Mouse (Mus musculus): ENCODE data around the gene Urb1. TPM values are rescaled to one million over a fixed set of nuclear protein-coding genes. Genes with fewer than 3 reads are reported as not detected.
A peak's percentile ranks its signal among the peaks of the same experiment; 100 is the strongest.

The Urb1 gene
- total and polyA plus RNA-seq, 3 experiments, result 21.1 to 34.5 (median 29.4) TPM

- no peak for DNase-seq (ENCODE audit: extremely low read depth)
- TF ChIP-seq NRF1 (IDR thresholded peaks at IDR 0.05; ENCODE audit: low read depth, low read length), result no peak
- no peak for TF ChIP-seq TBP (conservative IDR thresholded peaks at IDR 0.05; ENCODE audit: low read depth, low read length)
- no peak for TF ChIP-seq GABPA (IDR thresholded peaks at IDR 0.05; ENCODE audit: insufficient replicate concordance, low read depth, low read length)
- no peak for TF ChIP-seq USF2 (conservative IDR thresholded peaks at IDR 0.05; ENCODE audit: low read depth, low read length)
- no peak for TF ChIP-seq POLR2AphosphoS2 (IDR thresholded peaks at IDR 0.05; ENCODE audit: low read depth, low read length)
- no peak for TF ChIP-seq RCOR1 (conservative IDR thresholded peaks at IDR 0.05; ENCODE audit: low read depth, low read length)
- TF ChIP-seq JUN (IDR thresholded peaks at IDR 0.05; ENCODE audit: insufficient read depth, low read depth, low read length), result no peak
- H3K4me3 ChIP-seq (replicated peaks in 1 of 3; ENCODE audit: low read depth in 2 of 3, low read length in 2 of 3, poor library complexity in 1 of 3), result no peak overlapping the region
Observed at GRCm38 (mm10) chr16:90812086-90812485, 1.9 kb upstream of the Urb1 start.

GRCm38 (mm10) chr16:90810716-90811256 is 573 bp upstream of the Urb1 start:
- Histone ChIP-seq H3K4me3 (replicated peaks in 1 of 3; ENCODE audit: low read depth in 2 of 3, low read length in 2 of 3, poor library complexity in 1 of 3) (peak overlapping the region in 2 of 3 experiments; percentile 45 to 93), H3K36me3 (replicated peaks in 1 of 2; ENCODE audit: control insufficient read depth in 1 of 2, insufficient read depth in 1 of 2, low read length in 1 of 2) (peaks cover 5 to 20% of the 10 kb centered on the region in 2 experiments), H3K27ac (ENCODE audit: insufficient read depth, low read depth) (no peak overlapping the region), H3K9ac (ENCODE audit: insufficient read depth, low read depth) (peak overlapping the region; percentile 15; the same call in 1 of the 2 replicates), H3K9me3 (replicated peaks; ENCODE audit: low read length) (no peaks in the 10 kb centered on the region), H3K27me3 (replicated peaks) (peaks cover 20% of the 10 kb centered on the region), H3K4me1 (ENCODE audit: control insufficient read depth in 1 of 2, insufficient read depth in 2 of 2) (peaks cover 5 to 23% of the 10 kb centered on the region in 2 experiments), H3K79me2 (replicated peaks; ENCODE audit: control insufficient read depth, extremely low read depth, insufficient read depth, poor library complexity, severe bottlenecking) (peaks cover 21% of the 10 kb centered on the region), H3K4me2 (ENCODE audit: insufficient read depth, low read depth, poor library complexity, severe bottlenecking) (0 out of 2 replicates have a peak overlapping the region, but pooled peaks have one; percentile 11)
- no peak for DNase-seq (ENCODE audit: extremely low read depth)
- dilution Hi-C loops (cut with MboI; ENCODE audit: extremely low pct_ligation_motif_present, extremely low pct_unique_long_range_greater_than_20kb, low sequenced_read_pairs) (no loop called here), in situ Hi-C loops (cut with MboI; ENCODE audit: low pct_ligation_motif_present, low pct_unique_long_range_greater_than_20kb, low sequenced_read_pairs) (no loop called here)
- TF ChIP-seq ZKSCAN1 (IDR thresholded peaks at IDR 0.05; ENCODE audit: borderline replicate concordance, low read depth, low read length), result no peak
- TF ChIP-seq KAT2A (IDR thresholded peaks at IDR 0.05; ENCODE audit: insufficient replicate concordance, low read length), result 0 out of 2 replicates have a peak, but pooled peaks have one; percentile 4
- TF ChIP-seq EP300 (IDR thresholded peaks at IDR 0.05; ENCODE audit: low read length), result peak; percentile 32; the same call in 1 of the 2 replicates
- TF ChIP-seq BHLHE40 (IDR thresholded peaks at IDR 0.05; ENCODE audit: low read depth, low read length), result no peak
- no peak for TF ChIP-seq GABPA (IDR thresholded peaks at IDR 0.05; ENCODE audit: insufficient replicate concordance, low read depth, low read length)
- no peak for TF ChIP-seq NELFE (IDR thresholded peaks at IDR 0.05; ENCODE audit: low read depth, low read length)

More at GRCm38 (mm10) chr16:90812086-90812485, 1.9 kb upstream of the Urb1 start:
- in situ Hi-C loops (cut with MboI; ENCODE audit: low pct_ligation_motif_present, low pct_unique_long_range_greater_than_20kb, low sequenced_read_pairs), result no loop called here
- Histone ChIP-seq H3K4me1 (ENCODE audit: control insufficient read depth in 1 of 2, insufficient read depth in 2 of 2) (peaks cover 5 to 23% of the 10 kb centered on the region in 2 experiments), H3K9ac (ENCODE audit: insufficient read depth, low read depth) (no peak overlapping the region), H3K4me2 (ENCODE audit: insufficient read depth, low read depth, poor library complexity, severe bottlenecking) (no peak overlapping the region), H3K27me3 (replicated peaks) (peaks cover 21% of the 10 kb centered on the region), H3K27ac (ENCODE audit: insufficient read depth, low read depth) (no peak overlapping the region), H3K36me3 (replicated peaks in 1 of 2; ENCODE audit: control insufficient read depth in 1 of 2, insufficient read depth in 1 of 2, low read length in 1 of 2) (peaks cover 5 to 14% of the 10 kb centered on the region in 2 experiments), H3K79me2 (replicated peaks; ENCODE audit: control insufficient read depth, extremely low read depth, insufficient read depth, poor library complexity, severe bottlenecking) (peaks cover 21% of the 10 kb centered on the region), H3K9me3 (replicated peaks; ENCODE audit: low read length) (no peaks in the 10 kb centered on the region)
- dilution Hi-C loops (cut with MboI; ENCODE audit: extremely low pct_ligation_motif_present, extremely low pct_unique_long_range_greater_than_20kb, low sequenced_read_pairs), result no loop called here

All from CH12.LX (cell line).